ENCODE assay signal across 8 mouse cellular contexts in genomic region chr7:16923283-16924036, GRCm38 (mm10). TPM values are rescaled to one million over a fixed set of nuclear protein-coding genes. Genes with fewer than 3 reads are reported as not detected.
A peak's percentile ranks its signal among the peaks of the same experiment; 100 is the strongest.
DNase-seq lines count a peak whose midpoint lies in the region; ATAC-seq and TF ChIP-seq lines count a peak whose summit lies in the region.

No protein-coding gene starts in this region.

- intact Hi-C loops in heart, postnatal 10 days (cut with DNase I), result loop anchor here (5.0 kb wide), 1 partner anchor 106 kb away; the partner anchor contains the start of genes Fkrp and Strn4

- peak overlapping the region; percentile 99 for H3K9ac ChIP-seq in heart, embryonic 14.5 days (ENCODE audit: low read length)
- peak overlapping the region; percentile 86 for H3K9ac ChIP-seq in embryonic facial prominence, embryonic 11.5 days (replicated peaks; ENCODE audit: low read length)
- H3K9ac ChIP-seq in hindbrain, postnatal 0 days (replicated peaks; ENCODE audit: low read length), result peak overlapping the region; percentile 99
- peak overlapping the region; percentile 98 for H3K9ac ChIP-seq in lung, embryonic 16.5 days (ENCODE audit: low read length)

- WGBS in heart, embryonic 14.5 days, result 0% methylated on average over 48 of the region's 57 CpGs
- WGBS in embryonic facial prominence, embryonic 11.5 days, result under 1% methylated on average over 48 of the region's 57 CpGs
- under 1% methylated on average over 40 of the region's 57 CpGs for WGBS in hindbrain, postnatal 0 days
- under 1% methylated on average over 49 of the region's 57 CpGs for WGBS in lung, embryonic 16.5 days

- no peak for ATAC-seq in heart, embryonic 14.5 days (ENCODE audit: insufficient number of reproducible peaks, insufficient read depth, low FRiP score, low read depth)
- ATAC-seq in embryonic facial prominence, embryonic 11.5 days (replicated peaks; ENCODE audit: insufficient number of reproducible peaks, low FRiP score, low TSS enrichment, low read depth), result peak; percentile 8; the same call in 1 of the 2 replicates
- no peak for ATAC-seq in hindbrain, postnatal 0 days
- ATAC-seq in lung, embryonic 16.5 days (ENCODE audit: low read depth), result peak; percentile 1; the same call in 1 of the 2 replicates

- H3K4me3 ChIP-seq in heart, embryonic 14.5 days (ENCODE audit: control insufficient read depth in 1 of 2, insufficient read depth in 1 of 2, low read depth in 1 of 2, low read length in 2 of 2), result peak overlapping the region; percentile 89 to 96
- H3K4me3 ChIP-seq in embryonic facial prominence, embryonic 11.5 days (ENCODE audit: low read depth, low read length), result peak overlapping the region; percentile 68
- peak overlapping the region; percentile 82 for H3K4me3 ChIP-seq in hindbrain, postnatal 0 days (ENCODE audit: low read length)
- H3K4me3 ChIP-seq in lung, embryonic 16.5 days (ENCODE audit: low read length), result peak overlapping the region; percentile 98

- H3K27me3 ChIP-seq in heart, embryonic 14.5 days (ENCODE audit: control insufficient read depth, insufficient read depth, low read length), result no peaks in the 10 kb centered on the region
- H3K27me3 ChIP-seq in embryonic facial prominence, embryonic 11.5 days (ENCODE audit: control insufficient read depth, insufficient read depth, low read length), result no peaks in the 10 kb centered on the region
- no peaks in the 10 kb centered on the region for H3K27me3 ChIP-seq in hindbrain, postnatal 0 days (ENCODE audit: insufficient read depth, low read length)
- no peaks in the 10 kb centered on the region for H3K27me3 ChIP-seq in lung, embryonic 16.5 days (ENCODE audit: control insufficient read depth, insufficient read depth, low read depth, low read length)

- H3K36me3 ChIP-seq in heart, embryonic 14.5 days (ENCODE audit: control insufficient read depth, insufficient read depth, low read length), result peaks cover 35% of the 10 kb centered on the region
- H3K36me3 ChIP-seq in embryonic facial prominence, embryonic 11.5 days (replicated peaks; ENCODE audit: control insufficient read depth, insufficient read depth, low read depth, low read length), result peaks cover under 1% of the 10 kb centered on the region; the same call in 1 of the 2 replicates
- 0 out of 2 replicates have a peak, but pooled peaks cover 3% of the 10 kb centered on the region for H3K36me3 ChIP-seq in hindbrain, postnatal 0 days (ENCODE audit: insufficient read depth, low read length)
- H3K36me3 ChIP-seq in lung, embryonic 16.5 days (ENCODE audit: control insufficient read depth, insufficient read depth, low read length), result peaks cover 2% of the 10 kb centered on the region; the same call in 1 of the 2 replicates

- H3K4me1 ChIP-seq in heart, embryonic 14.5 days (ENCODE audit: control insufficient read depth in 2 of 2, insufficient read depth in 2 of 2, low read length in 2 of 2), result peaks cover 18 to 37% of the 10 kb centered on the region in 2 experiments
- peaks cover 20% of the 10 kb centered on the region for H3K4me1 ChIP-seq in embryonic facial prominence, embryonic 11.5 days (ENCODE audit: control insufficient read depth, insufficient read depth, low read length)
- H3K4me1 ChIP-seq in hindbrain, postnatal 0 days (ENCODE audit: insufficient read depth, low read length), result peaks cover 25% of the 10 kb centered on the region
- H3K4me1 ChIP-seq in lung, embryonic 16.5 days (replicated peaks; ENCODE audit: control insufficient read depth, insufficient read depth, low read length), result peaks cover 30% of the 10 kb centered on the region

- peak overlapping the region; percentile 93 for H3K4me2 ChIP-seq in heart, embryonic 14.5 days (ENCODE audit: low read length)
- H3K4me2 ChIP-seq in embryonic facial prominence, embryonic 11.5 days (ENCODE audit: low read depth, low read length), result peak overlapping the region; percentile 79
- peak overlapping the region; percentile 94 for H3K4me2 ChIP-seq in hindbrain, postnatal 0 days (ENCODE audit: low read depth, low read length)
- H3K4me2 ChIP-seq in lung, embryonic 16.5 days (ENCODE audit: low read depth, low read length), result peak overlapping the region; percentile 74

- no peak for DNase-seq in heart, postnatal 10 days
- peak; percentile 25 for DNase-seq in ZHBTc4 (ENCODE audit: low read depth, low spot score)
- peak; percentile 32 for DNase-seq in embryonic facial prominence, embryonic 11.5 days (ENCODE audit: low spot score)
- peak; percentile 30 for DNase-seq in hindbrain, postnatal 0 days (ENCODE audit: low spot score)
- peak; percentile 66 for DNase-seq in testis, postnatal 14 days (ENCODE audit: low spot score)
- no peak for DNase-seq in ovary, adult 18-20 months (ENCODE audit: low spot score)

- H3K27ac ChIP-seq in heart, embryonic 14.5 days (replicated peaks in 1 of 2; ENCODE audit: control insufficient read depth in 1 of 2, insufficient read depth in 1 of 2, low read depth in 2 of 2, low read length in 2 of 2), result peak overlapping the region; percentile 88 to 95
- H3K27ac ChIP-seq in embryonic facial prominence, embryonic 11.5 days (replicated peaks; ENCODE audit: low read depth, low read length), result peak overlapping the region; percentile 87
- peak overlapping the region; percentile 99 for H3K27ac ChIP-seq in hindbrain, postnatal 0 days
- peak overlapping the region; percentile 93 for H3K27ac ChIP-seq in lung, embryonic 16.5 days (ENCODE audit: low read length)

- no peaks in the 10 kb centered on the region for H3K9me3 ChIP-seq in heart, embryonic 14.5 days (ENCODE audit: control insufficient read depth, low read length)
- no peaks in the 10 kb centered on the region for H3K9me3 ChIP-seq in embryonic facial prominence, embryonic 11.5 days (replicated peaks; ENCODE audit: control insufficient read depth, low read length)
- H3K9me3 ChIP-seq in hindbrain, postnatal 0 days (ENCODE audit: low read length), result no peaks in the 10 kb centered on the region
- H3K9me3 ChIP-seq in lung, embryonic 16.5 days (ENCODE audit: control insufficient read depth, low read length), result no peaks in the 10 kb centered on the region

- TF ChIP-seq CTCF in hindbrain, postnatal 0 days (IDR thresholded peaks at IDR 0.05; ENCODE audit: low read depth), result no peak

RNA-seq across cellular contexts. Expression of gene Calm3, which starts 0.5 kb away (rescaled TPM):
- 119 and 152 TPM in 2 replicates for polyA plus RNA-seq in heart, embryonic 14.5 days (2014; fragmentation: Nextera tagmentation; extraction: Ambion mirVana)
- 100 to 1,000 TPM; 252 to 262 TPM for total RNA-seq in heart, postnatal 10 days (2021)
- polyA plus RNA-seq in embryonic facial prominence, embryonic 11.5 days (2014; fragmentation: Nextera tagmentation; extraction: Ambion mirVana), result 227 and 237 TPM in 2 replicates
- total RNA-seq in hindbrain, postnatal 0 days (2014; rRNA removed), result 1,865 and 2,018 TPM in 2 replicates
- 435 and 441 TPM in 2 replicates for polyA plus RNA-seq in hindbrain, postnatal 0 days (2015; fragmentation: Nextera tagmentation; extraction: Ambion mirVana)
- polyA plus RNA-seq in lung, embryonic 16.5 days (2015; fragmentation: Nextera tagmentation; extraction: Ambion mirVana), result 116 and 118 TPM in 2 replicates

RNA-seq across cellular contexts. Expression of gene Ptgir, which starts 17.2 kb away (rescaled TPM):
- polyA plus RNA-seq in heart, embryonic 14.5 days (2014; fragmentation: Nextera tagmentation; extraction: Ambion mirVana), result 0.38 and 0.57 TPM in 2 replicates
- total RNA-seq in heart, postnatal 10 days (2021), result 1 to 10 TPM; 2.6 to 2.8 TPM
- polyA plus RNA-seq in embryonic facial prominence, embryonic 11.5 days (2014; fragmentation: Nextera tagmentation; extraction: Ambion mirVana), result 0.87 and 1.1 TPM in 2 replicates
- 0.18 and 0.21 TPM in 2 replicates for total RNA-seq in hindbrain, postnatal 0 days (2014; rRNA removed)
- 0.05 TPM in 2 replicates for polyA plus RNA-seq in hindbrain, postnatal 0 days (2015; fragmentation: Nextera tagmentation; extraction: Ambion mirVana)
- 2.6 and 2.8 TPM in 2 replicates for polyA plus RNA-seq in lung, embryonic 16.5 days (2015; fragmentation: Nextera tagmentation; extraction: Ambion mirVana)

RNA-seq across cellular contexts. Expression of gene Pnmal2, which starts 21.0 kb away (rescaled TPM):
- 2.8 TPM in 2 replicates for polyA plus RNA-seq in heart, embryonic 14.5 days (2014; fragmentation: Nextera tagmentation; extraction: Ambion mirVana)
- 1 to 10 TPM; 5.0 to 5.2 TPM for total RNA-seq in heart, postnatal 10 days (2021)
- polyA plus RNA-seq in embryonic facial prominence, embryonic 11.5 days (2014; fragmentation: Nextera tagmentation; extraction: Ambion mirVana), result 3.7 and 4.2 TPM in 2 replicates
- 106 and 118 TPM in 2 replicates for total RNA-seq in hindbrain, postnatal 0 days (2014; rRNA removed)
- 138 and 139 TPM in 2 replicates for polyA plus RNA-seq in hindbrain, postnatal 0 days (2015; fragmentation: Nextera tagmentation; extraction: Ambion mirVana)
- 5.1 and 5.5 TPM in 2 replicates for polyA plus RNA-seq in lung, embryonic 16.5 days (2015; fragmentation: Nextera tagmentation; extraction: Ambion mirVana)

RNA-seq across cellular contexts. Expression of gene Gng8, which starts 31.9 kb away (rescaled TPM):
- 4.2 and 6.9 TPM in 2 replicates for polyA plus RNA-seq in heart, embryonic 14.5 days (2014; fragmentation: Nextera tagmentation; extraction: Ambion mirVana)
- 1 to 10 TPM in 1 of 2 experiments, under 1 TPM in 1; 0.82 to 1.4 TPM for total RNA-seq in heart, postnatal 10 days (2021)
- 16.0 and 19.8 TPM in 2 replicates for polyA plus RNA-seq in embryonic facial prominence, embryonic 11.5 days (2014; fragmentation: Nextera tagmentation; extraction: Ambion mirVana)
- total RNA-seq in hindbrain, postnatal 0 days (2014; rRNA removed), result 4.1 TPM in 1 of 2 replicates, not detected in the other
- 0.62 and 4.7 TPM in 2 replicates for polyA plus RNA-seq in hindbrain, postnatal 0 days (2015; fragmentation: Nextera tagmentation; extraction: Ambion mirVana)
- polyA plus RNA-seq in lung, embryonic 16.5 days (2015; fragmentation: Nextera tagmentation; extraction: Ambion mirVana), result 12.9 and 13.0 TPM in 2 replicates

RNA-seq across cellular contexts. Expression of gene Pnmal1, which starts 36.0 kb away (rescaled TPM):
- 0.04 and 0.45 TPM in 2 replicates for polyA plus RNA-seq in heart, embryonic 14.5 days (2014; fragmentation: Nextera tagmentation; extraction: Ambion mirVana)
- total RNA-seq in heart, postnatal 10 days (2021), result not detected
- 5.3 and 6.6 TPM in 2 replicates for polyA plus RNA-seq in embryonic facial prominence, embryonic 11.5 days (2014; fragmentation: Nextera tagmentation; extraction: Ambion mirVana)
- total RNA-seq in hindbrain, postnatal 0 days (2014; rRNA removed), result 22.7 and 24.3 TPM in 2 replicates
- 40.9 and 41.2 TPM in 2 replicates for polyA plus RNA-seq in hindbrain, postnatal 0 days (2015; fragmentation: Nextera tagmentation; extraction: Ambion mirVana)
- 0.20 and 0.49 TPM in 2 replicates for polyA plus RNA-seq in lung, embryonic 16.5 days (2015; fragmentation: Nextera tagmentation; extraction: Ambion mirVana)

Comparison
In these comparisons a context has a peak if more than half of its experiments do, and no peak if none do; other contexts are left out.
1. ATAC-seq: peak in embryonic facial prominence, embryonic 11.5 days (single experiment) and lung, embryonic 16.5 days (single experiment); none in heart, embryonic 14.5 days (single experiment) and hindbrain, postnatal 0 days (single experiment).
2. DNase-seq: peak in ZHBTc4 (single experiment), embryonic facial prominence, embryonic 11.5 days (single experiment), hindbrain, postnatal 0 days (single experiment) and testis, postnatal 14 days (single experiment); none in heart, postnatal 10 days (0 of 2) and ovary, adult 18-20 months (single experiment).
3. RNA of gene Pnmal2, which starts 21.0 kb away (polyA plus RNA-seq): 138 to 139 TPM in hindbrain, postnatal 0 days; 5.1 to 5.5 TPM in lung, embryonic 16.5 days, 3.7 to 4.2 TPM in embryonic facial prominence, embryonic 11.5 days and 2.8 TPM in heart, embryonic 14.5 days; every median in the first group is over 10 times any median in the second.
4. Peak in every context shown above with its lines, with median percentiles within 50 percentile points of each other: H3K27ac ChIP-seq, H3K4me2 ChIP-seq, H3K4me3 ChIP-seq and H3K9ac ChIP-seq.